Mouse (Mus musculus) heart, adult 11 months (tissue): ENCODE results near the gene Ndrg4.
"Not testable (repeated sequence)": the region's sequence is repeated elsewhere in the genome, so short reads cannot be mapped to it uniquely, and the experiment has no call there.

Experiments
- DNase-seq: peaks from one replicate; pipeline ENCODE4 v3.0.0; 2022

The Ndrg4 gene

GRCm38 (mm10) chr8:95676631-95677030 lies at the start of gene Ndrg4:
Ndrg4 (plus strand) TSS chr8:95676980.
- DNase-seq, result no peak

DNA sequence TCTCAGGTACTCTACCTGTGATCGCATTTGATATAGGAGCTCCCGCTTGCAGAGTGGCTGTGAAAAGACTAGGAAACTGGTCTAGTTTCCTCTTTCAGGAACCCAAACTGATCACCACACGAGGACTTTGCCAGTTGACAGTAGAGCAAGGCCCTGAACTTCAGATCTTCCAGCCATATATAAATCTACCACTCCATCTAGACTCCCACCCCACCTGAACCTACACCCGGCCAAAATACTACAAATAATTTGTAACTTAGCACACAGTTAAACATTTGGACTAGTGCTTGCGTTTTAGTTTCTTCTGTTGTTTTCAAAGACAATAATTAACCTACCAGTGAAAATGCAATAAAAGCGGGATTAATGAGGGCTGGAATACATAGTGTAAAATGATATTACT lies 43.9 kb upstream of the Ndrg4 start:
- no peak for DNase-seq

GRCm38 (mm10) chr8:95633262-95634062 lies 43.3 kb upstream of the Ndrg4 start, which contains the start of gene Gins3:
Gins3 (plus strand) TSS chr8:95633453.
- peak; percentile 98 for DNase-seq

GRCm38 (mm10) chr8:95634063-95634340 lies 42.8 kb upstream of the Ndrg4 start:
- no peak for DNase-seq

- no peak for DNase-seq
Measured at GRCm38 (mm10) chr8:95644942-95645341, 31.8 kb upstream of the Ndrg4 start.

DNA sequence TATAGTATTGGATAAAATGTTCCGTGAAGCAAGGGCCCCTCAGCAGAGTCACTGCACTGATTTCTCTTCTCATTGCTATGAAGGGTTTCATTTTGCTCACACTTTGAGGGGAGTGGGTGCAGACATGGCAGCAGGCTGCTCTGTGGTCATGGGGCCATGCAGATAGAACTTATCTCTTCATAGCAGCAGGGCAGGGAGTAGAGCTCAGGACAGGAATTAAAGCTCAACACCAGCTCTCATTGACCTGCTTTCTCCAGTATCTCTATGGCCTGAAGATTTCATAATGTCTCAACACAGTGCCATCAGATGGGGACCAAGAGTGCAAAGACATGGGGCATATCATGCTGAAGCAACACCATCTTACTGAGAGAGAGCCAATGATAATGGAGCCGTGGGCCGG lies 28.5 kb upstream of the Ndrg4 start:
- no peak for DNase-seq

DNA sequence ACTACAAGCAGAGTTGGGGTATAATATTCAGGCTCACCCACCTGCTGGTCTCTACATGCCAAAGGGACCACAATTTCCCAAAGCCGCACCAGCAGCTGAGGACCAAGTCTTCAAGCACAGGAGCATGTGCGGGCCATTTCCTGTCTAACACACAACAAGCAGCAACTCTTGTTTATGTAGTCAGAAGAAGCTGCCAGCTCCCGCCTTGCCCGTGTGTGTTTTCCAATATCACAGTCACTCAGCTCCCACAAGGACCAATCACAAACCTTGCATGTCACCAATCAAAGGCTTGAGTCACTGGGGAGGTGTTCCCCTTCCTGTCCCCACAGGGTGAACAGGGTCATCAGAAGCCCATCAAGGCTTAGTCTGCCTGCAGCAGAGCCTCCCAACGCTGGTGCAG lies 23.4 kb upstream of the Ndrg4 start:
- no peak for DNase-seq

- no peak for DNase-seq
Measured at GRCm38 (mm10) chr8:95655831-95656230, 20.9 kb upstream of the Ndrg4 start.

DNA sequence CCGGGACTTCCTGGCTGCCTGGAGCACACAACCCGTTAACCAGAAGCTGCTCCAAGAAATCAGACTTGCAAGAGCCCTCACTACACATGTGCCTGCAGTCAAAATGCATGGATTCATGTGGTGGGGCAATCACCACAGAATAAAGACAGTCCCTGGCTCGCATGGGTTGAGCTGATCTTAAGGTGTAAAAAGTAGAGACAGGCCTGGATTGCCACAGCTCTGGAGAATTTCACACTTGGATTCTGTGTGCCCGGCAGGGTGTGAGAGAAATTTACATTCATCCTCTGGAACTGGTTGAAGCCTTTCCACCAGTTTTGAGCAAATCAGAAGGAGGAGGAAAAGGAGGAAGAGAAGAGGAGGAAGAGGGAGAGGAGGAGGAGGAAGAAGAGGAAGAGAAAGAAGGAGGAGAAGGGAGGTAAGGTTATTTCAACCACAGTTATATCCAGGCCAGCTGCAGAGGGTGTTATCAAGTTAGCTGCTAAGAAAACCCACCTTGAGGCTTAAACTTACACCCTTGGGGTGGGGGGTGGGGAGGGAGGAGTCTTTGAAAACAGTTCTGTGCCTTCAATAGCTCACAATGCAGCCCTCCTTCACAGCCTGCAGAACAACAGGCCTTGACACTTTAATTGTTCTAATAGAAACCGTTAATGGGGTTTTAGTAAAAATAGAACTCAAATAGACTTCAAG lies 20.3 kb upstream of the Ndrg4 start:
- no peak for DNase-seq

- no peak for DNase-seq
Measured at GRCm38 (mm10) chr8:95657523-95657922, 19.3 kb upstream of the Ndrg4 start.

DNA sequence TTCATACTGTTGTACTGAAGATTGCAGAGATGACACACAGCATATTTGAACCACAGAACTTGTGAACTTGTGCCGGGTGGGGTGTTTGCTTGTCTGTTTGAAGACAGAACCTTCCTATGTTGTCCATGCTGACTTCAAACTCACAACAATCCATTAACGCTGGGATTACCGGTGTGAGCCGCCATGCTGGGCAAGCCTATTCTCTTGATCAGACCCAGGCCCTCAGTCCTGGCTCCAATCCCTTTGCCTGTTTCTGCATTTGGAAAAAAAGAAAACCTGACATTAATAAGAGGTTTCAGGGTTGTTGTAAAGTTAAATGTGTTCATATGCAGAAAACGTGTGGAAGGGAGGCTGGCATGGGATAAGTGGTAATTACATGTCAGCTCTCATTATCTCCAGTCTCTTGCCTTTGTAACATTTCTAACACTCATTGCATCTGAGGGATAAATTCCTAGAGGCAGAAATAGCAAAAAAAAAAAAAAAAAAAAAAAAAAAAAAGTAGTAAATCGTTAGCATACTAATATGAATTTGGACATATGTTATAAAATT lies 16.4 kb upstream of the Ndrg4 start:
- no peak for DNase-seq

- no peak for DNase-seq
Measured at GRCm38 (mm10) chr8:95661085-95661484, 15.7 kb upstream of the Ndrg4 start.

DNA sequence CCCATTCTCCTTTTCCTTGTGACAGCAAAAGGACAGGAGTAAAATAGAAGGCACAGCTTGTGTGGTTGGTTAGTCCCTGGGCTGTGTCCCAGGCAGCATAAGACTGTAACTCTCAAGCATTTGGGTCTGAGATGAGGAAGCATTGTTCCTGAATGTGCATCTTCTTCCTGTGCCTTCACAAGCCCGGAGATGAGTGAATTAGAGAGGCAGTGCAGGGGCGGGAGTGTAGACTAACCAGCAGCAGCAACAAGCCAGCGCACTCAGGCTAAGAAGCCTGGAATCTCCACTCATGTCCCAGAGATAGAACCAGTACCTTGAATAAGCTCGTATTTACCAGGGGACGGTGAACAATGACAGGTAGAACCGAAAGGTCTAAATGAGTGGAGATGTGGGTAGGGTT lies 15.2 kb upstream of the Ndrg4 start:
- DNase-seq, result no peak

DNA sequence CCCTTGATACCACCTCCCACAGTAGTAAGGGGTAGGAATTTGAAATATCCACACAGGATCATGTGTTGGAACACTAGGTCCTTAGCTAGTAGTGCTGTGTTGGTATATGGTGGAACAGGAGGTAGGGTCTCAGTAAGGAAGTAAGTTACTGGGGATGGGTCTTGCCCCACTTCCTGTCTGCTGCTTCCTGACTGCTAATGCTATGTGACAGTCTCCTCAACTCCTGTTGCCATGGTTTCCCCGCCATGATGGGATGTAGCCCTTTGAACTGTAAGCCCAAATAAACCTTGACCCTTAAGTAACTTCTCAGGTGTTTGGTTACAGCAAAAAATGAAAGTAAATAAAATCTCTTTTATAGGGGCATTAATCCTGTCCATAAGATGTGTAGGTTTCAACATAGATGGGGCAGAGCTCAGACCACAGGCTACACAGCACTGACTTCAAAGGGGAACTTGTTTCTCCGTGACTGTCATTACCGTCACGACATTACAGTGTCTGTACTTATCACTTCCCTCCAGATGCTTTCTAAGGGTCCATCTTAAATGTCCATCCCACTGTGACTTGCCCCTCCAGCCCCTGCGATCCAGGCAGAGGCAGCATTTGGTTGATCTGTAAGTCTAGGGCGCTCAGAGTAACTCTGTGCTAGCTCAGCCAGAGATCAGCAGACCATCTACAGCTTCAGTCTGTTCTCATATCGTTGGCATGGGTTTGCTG lies 13.7 kb upstream of the Ndrg4 start:
- no peak for DNase-seq

- no peak for DNase-seq
Measured at GRCm38 (mm10) chr8:95663599-95663949, 13.2 kb upstream of the Ndrg4 start.

DNA sequence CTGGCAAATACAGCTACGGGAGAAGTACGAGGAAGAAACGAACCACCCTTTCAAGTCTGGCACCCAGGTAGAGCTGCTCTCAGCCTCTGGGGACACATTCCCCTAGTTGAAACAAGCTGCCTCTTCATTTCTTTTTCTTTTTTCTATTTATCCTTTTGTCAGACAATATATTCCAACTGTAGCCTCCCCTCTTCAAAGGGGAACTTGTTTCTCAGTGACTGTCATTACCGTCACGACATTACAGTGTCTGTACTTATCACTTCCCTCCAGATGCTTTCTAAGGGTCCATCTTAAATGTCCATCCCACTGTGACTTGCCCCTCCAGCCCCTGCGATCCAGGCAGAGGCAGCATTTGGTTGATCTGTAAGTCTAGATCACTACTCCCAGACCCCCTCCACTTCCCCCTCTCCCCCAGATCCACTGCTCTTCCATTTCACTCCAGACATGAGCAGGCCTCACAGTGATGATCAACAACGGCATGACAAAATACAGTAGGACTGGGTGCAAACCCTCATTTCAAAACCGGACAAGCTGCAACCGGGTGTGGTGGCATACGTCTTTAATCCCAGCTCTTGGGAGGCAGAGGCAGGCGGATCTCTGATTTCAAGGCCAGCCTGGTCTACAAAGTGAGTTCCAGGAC lies 10.8 kb upstream of the Ndrg4 start:
- DNase-seq, result not testable (repeated sequence)

- DNase-seq, result no peak
Measured at GRCm38 (mm10) chr8:95668163-95668958, 8.4 kb upstream of the Ndrg4 start.

- no peak for DNase-seq
Measured at GRCm38 (mm10) chr8:95669967-95670366, 6.8 kb upstream of the Ndrg4 start.

- no peak for DNase-seq
Measured at GRCm38 (mm10) chr8:95671861-95672260, 4.9 kb upstream of the Ndrg4 start.

GRCm38 (mm10) chr8:95672811-95673210 lies 4.0 kb upstream of the Ndrg4 start:
- no peak for DNase-seq

DNA sequence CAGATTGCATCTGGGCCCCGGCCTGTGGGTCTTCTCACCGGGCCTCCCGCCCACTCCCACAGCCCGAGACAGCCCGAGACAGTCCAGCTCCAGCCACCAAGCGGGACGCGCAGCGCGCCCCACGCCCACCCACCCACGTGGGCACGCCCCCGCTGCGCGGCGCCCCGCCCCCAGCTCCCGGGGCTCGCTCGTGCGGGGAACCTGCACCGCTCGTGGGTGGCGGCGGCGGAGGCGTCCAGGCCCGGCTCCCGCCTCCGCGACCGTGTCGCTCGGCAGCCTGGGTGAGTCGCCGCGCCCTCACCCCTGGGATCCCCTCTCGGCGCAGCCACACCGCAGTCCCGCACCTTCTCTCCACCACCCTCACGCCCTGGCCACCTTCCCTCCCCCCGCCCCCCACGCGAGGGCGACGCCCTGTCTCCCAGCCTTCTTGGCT lies 827 bp downstream of the Ndrg4 start:
- no peak for DNase-seq

DNA sequence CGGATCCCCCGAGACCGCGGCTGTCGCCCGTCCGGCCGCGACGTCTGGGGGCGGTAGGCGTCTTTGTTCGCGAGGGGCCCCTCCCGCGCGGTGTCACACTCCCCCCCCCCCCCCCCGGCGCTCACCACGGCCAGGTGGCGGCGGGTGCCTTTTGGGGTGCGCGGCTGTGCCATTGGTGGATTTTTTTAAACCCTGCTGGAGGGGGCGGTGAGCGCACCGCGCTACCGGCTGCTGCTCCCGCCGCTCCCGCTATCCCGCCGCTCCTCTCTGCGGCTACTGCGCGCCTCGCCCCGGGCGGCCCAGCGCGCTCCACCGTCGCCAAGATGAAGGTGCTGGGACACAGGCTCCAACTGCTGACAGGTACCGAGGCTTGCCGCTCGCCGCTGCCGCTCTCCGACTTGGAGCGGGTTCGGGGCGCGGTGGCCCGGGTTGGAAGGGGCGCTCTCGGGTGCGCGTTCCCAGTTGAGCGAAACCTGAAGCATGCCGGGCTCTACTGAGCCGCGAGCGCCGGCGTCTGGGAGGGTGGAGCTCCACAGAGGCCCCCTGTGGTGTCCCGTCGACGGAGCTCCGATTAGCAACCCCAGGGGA lies 1.3 kb downstream of the Ndrg4 start:
- DNase-seq, result no peak
